Mouse (Mus musculus) spleen, adult 2 months (tissue): ENCODE measurements around the gene Fbxo47.

Source experiments
- CTCF ChIP-seq: fragments of 200-500 bp; IDR thresholded peaks from 2 replicates; pipeline ENCODE4 v1.5.1; 2011; ENCODE audit warnings: mild to moderate bottlenecking, inconsistent platforms; ENCODE audit not compliant: insufficient read depth, insufficient read length, insufficient replicate concordance; ENCODE audit errors: extremely low read depth
- POLR2A ChIP-seq: fragments of 200-500 bp; IDR thresholded peaks from 2 replicates; pipeline ENCODE4 v1.6.1; 2011; ENCODE audit warnings: low read depth, low read length, inconsistent platforms

DNA sequence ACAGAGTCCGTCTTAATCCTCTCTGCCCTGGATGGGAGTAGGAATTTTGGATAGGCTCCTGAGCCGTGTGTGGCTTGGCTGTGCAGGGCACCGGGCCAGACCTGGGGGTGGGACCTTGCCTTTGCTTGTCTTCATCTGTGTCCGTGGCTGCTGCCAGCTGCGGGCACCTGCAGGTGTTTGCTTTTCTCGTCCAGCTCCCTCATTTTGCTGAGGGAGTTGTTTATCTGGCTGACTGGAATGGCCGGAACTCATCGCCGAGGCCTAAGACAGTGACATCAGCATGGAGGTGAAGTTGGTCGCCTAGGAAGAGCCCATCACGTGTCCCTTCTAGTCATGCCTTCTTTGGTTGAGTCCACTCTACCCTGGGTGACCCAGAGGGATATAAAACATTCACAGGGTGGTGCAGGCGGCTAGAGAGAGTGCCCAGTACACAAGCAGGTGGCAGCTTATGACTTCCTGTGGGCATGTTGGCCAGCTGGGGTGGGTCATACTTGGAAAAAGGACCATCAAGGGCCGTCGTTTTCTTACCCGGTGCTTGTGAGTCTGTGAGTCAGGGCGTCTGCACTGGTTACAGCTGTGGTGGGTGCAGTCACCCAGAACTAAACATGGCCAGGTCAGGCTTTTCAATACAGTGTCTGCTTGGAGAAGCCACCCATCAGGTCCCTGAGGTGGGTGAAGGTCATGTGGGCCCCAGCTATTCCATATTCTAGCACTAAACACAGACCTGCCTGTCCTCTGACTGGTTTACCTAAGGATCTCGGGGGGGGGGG is 70.0 kb downstream of the Fbxo47 start:
- TF ChIP-seq POLR2A (no peak), CTCF (no peak)
